Mouse (Mus musculus) small intestine, adult 2 months (tissue): ENCODE measurements around the gene Gm20820. TPM values are rescaled to one million over a fixed set of nuclear protein-coding genes. Genes with fewer than 3 reads are reported as not detected.
"Not testable (repeated sequence)": the region's sequence is repeated elsewhere in the genome, so short reads cannot be mapped to it uniquely, and the experiment has no call there.

Source experiments
- H3K27ac ChIP-seq: fragments of 200-500 bp; 2 replicates; pipeline ENCODE4 v1.5.1; 2012; ENCODE audit warnings: low read depth, low read length, control low read depth, inconsistent platforms; ENCODE audit not compliant: insufficient read depth
- H3K27me3 ChIP-seq: fragments of 200-500 bp; 2 replicates; pipeline ENCODE4 v1.6.1; 2012; ENCODE audit warnings: mild to moderate bottlenecking, moderate library complexity, low read length, inconsistent platforms; ENCODE audit not compliant: control insufficient read depth, insufficient read depth
- H3K36me3 ChIP-seq: fragments of 200-500 bp; 2 replicates; pipeline ENCODE4 v1.6.1; 2012; ENCODE audit warnings: mild to moderate bottlenecking, low read length, control low read depth, inconsistent platforms; ENCODE audit not compliant: control insufficient read depth, insufficient read depth
- H3K4me1 ChIP-seq: fragments of 200-500 bp; 2 replicates; pipeline ENCODE4 v1.6.1; 2012; ENCODE audit warnings: low read length, inconsistent platforms, mixed read lengths; ENCODE audit not compliant: control insufficient read depth, insufficient read depth, insufficient read length
- H3K4me3 ChIP-seq: fragments of 200-500 bp; 2 replicates; pipeline ENCODE4 v1.5.1; 2012; ENCODE audit warnings: low read depth, mild to moderate bottlenecking, control low read depth, inconsistent platforms, low read length, moderate library complexity
- WGBS: fragments of 180-500 bp; shearing (Covaris S2); methylation state at CpG from one replicate; pipeline ENCODE4 v1.1.7; 2018; 5-methylcytosine and 5-hydroxymethylcytosine counted together
- polyA plus RNA-seq: library from polyadenylated mRNA; depleted of rRNA; stranded (reverse); fragments of >200 nt; gene quantifications from 2 replicates; pipeline ENCODE4 v1.2.3, GENCODE M21; 2012; rRNA removed

The Gm20820 gene
- polyA plus RNA-seq, result not detected in 2 replicates

DNA sequence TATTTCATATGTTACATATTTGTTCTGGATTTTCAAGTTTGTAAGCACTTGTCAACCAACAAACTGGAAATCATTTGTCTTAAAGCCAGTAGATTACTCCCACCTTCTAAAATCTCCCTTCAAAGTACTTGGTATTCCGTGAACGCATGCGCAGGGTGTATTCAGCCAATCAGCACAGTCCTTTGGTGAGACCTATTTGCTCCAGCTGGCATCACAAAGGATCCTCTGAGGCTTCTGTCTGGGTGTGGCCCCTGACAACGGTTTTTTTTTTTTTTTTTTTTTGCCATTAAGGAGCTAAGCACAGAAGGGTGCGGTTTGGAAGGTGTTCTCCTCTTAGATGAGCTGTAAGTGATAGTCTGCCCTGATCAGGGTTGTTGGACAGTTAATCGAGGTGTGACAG lies at the start of gene Gm20820:
Gm20820 (plus strand) TSS at position 301 of the 400 bp plus-strand sequence.
- H3K4me1 ChIP-seq, H3K36me3 ChIP-seq, H3K27me3 ChIP-seq: not testable (repeated sequence)

More for the DNA sequence above, at the start of gene Gm20820:
- WGBS, result no CpG with 5 or more reads among the region's 6 CpGs
- not testable (repeated sequence) for H3K4me3 ChIP-seq, H3K27ac ChIP-seq
